Comparison of ENCODE assay signal across 17 mouse cellular contexts in genomic region chr15:97022213-97022612, GRCm38 (mm10). TPM values are rescaled to one million over a fixed set of nuclear protein-coding genes. Genes with fewer than 3 reads are reported as not detected.
"Had no signal": no experiment of that assay in that cellular context is flagged by ENCODE, and none has a peak within 500 bp of the region (broad histone marks: within the 10 kb centered on the region; RNA-seq: fewer than 3 reads in every experiment).

No protein-coding gene starts in this region.

- H3K27me3 ChIP-seq: midbrain, embryonic 12.5 days; neural tube, embryonic 12.5 days had no signal

- H3K4me2 ChIP-seq: lung, embryonic 14.5 days; midbrain, embryonic 12.5 days; neural tube, embryonic 12.5 days had no signal

- H3K9me3 ChIP-seq: midbrain, embryonic 10.5 days; midbrain, embryonic 12.5 days; neural tube, embryonic 12.5 days had no signal

- H3K4me1 ChIP-seq: midbrain, embryonic 10.5 days; midbrain, embryonic 12.5 days; neural tube, embryonic 12.5 days had no signal

- ATAC-seq: midbrain, embryonic 16.5 days had no signal

- H3K9ac ChIP-seq: lung, embryonic 14.5 days; midbrain, embryonic 12.5 days; neural tube, embryonic 12.5 days had no signal

- H3K4me3 ChIP-seq: midbrain, embryonic 10.5 days; midbrain, embryonic 12.5 days; neural tube, embryonic 12.5 days had no signal

- H3K36me3 ChIP-seq: midbrain, embryonic 10.5 days; midbrain, embryonic 12.5 days; neural tube, embryonic 12.5 days had no signal

- DNase-seq: lung, adult 18-20 months; lung, embryonic 14.5 days; lung, postnatal 10 days; lung, postnatal 4 days; midbrain, embryonic 14.5 days; right cerebral cortex, postnatal 14 days; thymus, adult 18-20 months; thymus, postnatal 14 days; thymus, postnatal 36 days had no signal

- H3K27ac ChIP-seq: midbrain, embryonic 10.5 days; midbrain, embryonic 12.5 days; neural tube, embryonic 12.5 days had no signal

RNA-seq across cellular contexts. Expression of gene Slc38a4, which starts 33.5 kb away (rescaled TPM):
- total RNA-seq: megakaryocyte, adult 5-6 weeks; megakaryocyte-erythroid progenitor cell, adult 5-6 weeks; monocyte, adult 5-6 weeks; neutrophil, adult 5-6 weeks had no signal
